Mouse (Mus musculus) layer of hippocampus, adult 18-20 months (tissue): ENCODE measurements around the gene Ogfrl1. TPM values are rescaled to one million over a fixed set of nuclear protein-coding genes. Genes with fewer than 3 reads are reported as not detected.
A peak's percentile ranks its signal among the peaks of the same experiment; 100 is the strongest.
"Not testable (repeated sequence)": the region's sequence is repeated elsewhere in the genome, so short reads cannot be mapped to it uniquely, and the experiment has no call there.

ENCODE experiments used
- DNase-seq, 2 experiments: peaks; one replicate each; pipeline ENCODE4 v3.0.0; 2022; ENCODE audit warnings: low spot score in 2 of 2
- long read RNA-seq: library from polyadenylated mRNA; stranded (forward); transcript quantifications from one replicate; pipeline ENCODE4 v2.0.0, GENCODE M21; 2021
- total RNA-seq, 2 experiments: library from RNA; stranded (reverse); gene quantifications; 2 replicates each; pipeline ENCODE4 v1.2.3; 2021

The Ogfrl1 gene
- 100 to 1,000 TPM; 126 to 133 TPM for total RNA-seq
- long read RNA-seq, full-length matches to known transcripts: 229 of 338 reads
- long read RNA-seq, partial matches to known transcripts: 3 of 338 reads
- long read RNA-seq, other reads (novel, unspliced or antisense): 106 of 338 reads

GRCm38 (mm10) chr1:23397623-23398022 is at the start of gene Ogfrl1:
Gene Ogfrl1 (minus strand): TSS chr1:23397772.
- no peak for DNase-seq

GRCm38 (mm10) chr1:23445736-23446424 is 48.3 kb upstream of the Ogfrl1 start:
- peak; percentile 3 to 26 for DNase-seq

- DNase-seq: no peak
Observed at GRCm38 (mm10) chr1:23433612-23434011, 36.0 kb upstream of the Ogfrl1 start.

- DNase-seq: no peak
Observed at GRCm38 (mm10) chr1:23426447-23426846, 28.9 kb upstream of the Ogfrl1 start.

GRCm38 (mm10) chr1:23418941-23419340 is 21.4 kb upstream of the Ogfrl1 start:
- no peak for DNase-seq

- no peak for DNase-seq
Observed at GRCm38 (mm10) chr1:23418059-23418458, 20.5 kb upstream of the Ogfrl1 start.

GRCm38 (mm10) chr1:23417562-23417961 is 20.0 kb upstream of the Ogfrl1 start:
- DNase-seq: no peak

GRCm38 (mm10) chr1:23411533-23411932 is 14.0 kb upstream of the Ogfrl1 start:
- no peak for DNase-seq

GRCm38 (mm10) chr1:23409960-23410359 is 12.4 kb upstream of the Ogfrl1 start:
- peak; percentile 4 to 62 for DNase-seq

GRCm38 (mm10) chr1:23402401-23402800 is 4.8 kb upstream of the Ogfrl1 start:
- no peak for DNase-seq

GRCm38 (mm10) chr1:23399552-23399951 is 2.0 kb upstream of the Ogfrl1 start:
- no peak for DNase-seq

GRCm38 (mm10) chr1:23394356-23394755 is 3.2 kb downstream of the Ogfrl1 start:
- not testable (repeated sequence) for DNase-seq

GRCm38 (mm10) chr1:23391744-23392143 is 5.8 kb downstream of the Ogfrl1 start:
- DNase-seq: no peak

GRCm38 (mm10) chr1:23384326-23384725 is 13.2 kb downstream of the Ogfrl1 start:
- no peak for DNase-seq

GRCm38 (mm10) chr1:23382806-23383653 is 14.5 kb downstream of the Ogfrl1 start:
- DNase-seq: peak; percentile 92 to 95

GRCm38 (mm10) chr1:23382461-23382805 is 15.1 kb downstream of the Ogfrl1 start:
- DNase-seq: no peak

GRCm38 (mm10) chr1:23382037-23382436 is 15.5 kb downstream of the Ogfrl1 start:
- DNase-seq: no peak

GRCm38 (mm10) chr1:23379911-23380740 is 17.4 kb downstream of the Ogfrl1 start:
- DNase-seq: peak in 1 of 2 experiments; percentile 56

- peak in 1 of 2 experiments; percentile 25 for DNase-seq
Observed at GRCm38 (mm10) chr1:23379321-23379720, 18.3 kb downstream of the Ogfrl1 start.

- DNase-seq: no peak
Observed at GRCm38 (mm10) chr1:23377572-23377971, 20.0 kb downstream of the Ogfrl1 start.

GRCm38 (mm10) chr1:23374156-23374555 is 23.4 kb downstream of the Ogfrl1 start:
- DNase-seq: no peak
